Mouse (Mus musculus): ENCODE measurements around the gene Sh3gl3. TPM values are rescaled to one million over a fixed set of nuclear protein-coding genes. Genes with fewer than 3 reads are reported as not detected.
A peak's percentile ranks its signal among the peaks of the same experiment; 100 is the strongest.

Gene Sh3gl3
- polyA plus RNA-seq, 1 experiment from 2014 or later: 5.5 TPM

GRCm38 (mm10) chr7:82234898-82235290 lies 61.3 kb downstream of the Sh3gl3 start:
- DNase-seq (ENCODE audit: low spot score): no peak

GRCm38 (mm10) chr7:82235486-82235885 lies 61.8 kb downstream of the Sh3gl3 start:
- DNase-seq (ENCODE audit: low spot score): peak; percentile 40

DNA sequence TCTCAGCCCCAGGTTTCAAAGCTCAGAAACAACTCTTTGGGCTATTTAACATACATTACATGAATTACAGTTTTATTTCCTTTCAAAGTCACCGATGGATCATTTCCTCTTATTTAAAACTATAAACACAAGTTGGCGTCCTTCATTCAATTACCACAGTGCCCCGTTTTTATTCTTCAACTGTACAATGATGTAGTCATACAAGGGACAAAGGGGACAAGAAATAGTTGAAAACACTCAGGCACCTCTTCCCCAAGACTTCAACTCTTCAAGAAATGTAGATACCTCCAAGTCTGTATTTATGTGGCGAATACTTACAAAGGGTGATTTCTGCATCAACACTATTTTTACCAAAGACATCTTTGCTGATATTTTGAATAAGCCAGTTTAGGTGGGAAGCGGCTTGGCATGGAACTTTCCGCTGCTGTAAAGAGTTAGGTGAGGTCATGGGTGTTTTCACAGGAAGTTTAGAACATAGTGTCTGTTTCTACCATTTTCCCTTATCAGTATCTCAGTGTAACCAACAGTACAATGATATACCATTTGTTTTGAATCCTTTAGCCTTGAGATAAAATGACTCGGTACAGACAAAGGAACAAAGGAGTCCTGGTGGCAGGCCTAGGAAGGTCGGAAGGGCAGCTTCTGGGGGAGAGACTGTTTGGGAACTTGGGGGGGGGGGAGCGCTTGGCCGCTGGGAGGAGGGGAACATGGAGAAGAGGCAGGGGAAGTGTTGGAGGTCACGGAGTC lies 62.7 kb downstream of the Sh3gl3 start:
- no peak for DNase-seq (ENCODE audit: low spot score)

- DNase-seq (ENCODE audit: low spot score): no peak
Observed at GRCm38 (mm10) chr7:82236899-82237162, 63.2 kb downstream of the Sh3gl3 start.

- peak; percentile 72 for DNase-seq (ENCODE audit: low spot score)
Observed at GRCm38 (mm10) chr7:82240424-82241240, 67.0 kb downstream of the Sh3gl3 start.

- DNase-seq (ENCODE audit: low spot score): no peak
Observed at GRCm38 (mm10) chr7:82244701-82245100, 71.1 kb downstream of the Sh3gl3 start.

DNA sequence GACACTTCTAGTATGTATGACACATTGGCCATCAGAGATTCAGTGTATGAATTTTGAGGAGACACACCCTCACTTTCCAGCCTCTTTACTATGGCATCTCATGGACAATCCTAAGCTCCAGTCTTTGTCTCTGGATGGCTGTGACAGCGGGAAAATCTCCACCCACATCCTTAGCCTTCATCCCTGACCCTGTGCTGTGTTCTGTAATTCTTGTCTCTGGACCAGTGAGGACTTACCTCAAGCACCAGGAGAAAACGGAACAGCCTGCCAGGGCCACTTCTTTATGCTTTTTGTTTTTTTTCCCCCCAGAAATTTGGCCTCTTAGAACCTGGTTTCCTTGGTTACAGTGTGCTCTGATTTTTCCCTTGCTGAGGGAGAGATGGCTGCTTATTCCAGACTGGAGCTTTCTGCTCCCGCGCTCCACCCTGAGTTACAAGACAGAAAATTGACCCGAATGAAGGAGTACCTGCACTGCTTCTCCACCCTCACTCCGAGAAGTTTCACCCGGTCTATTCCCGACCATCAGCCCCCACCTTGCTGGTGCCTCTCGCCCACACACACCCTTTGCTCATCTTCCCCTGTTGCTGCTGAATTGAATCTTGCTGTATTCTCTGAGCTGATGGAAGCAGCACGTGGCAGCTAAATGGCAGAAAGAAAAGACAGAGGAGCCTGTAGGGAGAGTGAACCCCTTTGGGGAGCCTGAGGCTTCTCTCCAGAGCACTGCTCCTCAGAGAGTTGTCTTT lies 75.5 kb downstream of the Sh3gl3 start:
- no peak for DNase-seq (ENCODE audit: low spot score)

- no peak for DNase-seq (ENCODE audit: low spot score)
Observed at GRCm38 (mm10) chr7:82253309-82253708, 79.7 kb downstream of the Sh3gl3 start.

DNA sequence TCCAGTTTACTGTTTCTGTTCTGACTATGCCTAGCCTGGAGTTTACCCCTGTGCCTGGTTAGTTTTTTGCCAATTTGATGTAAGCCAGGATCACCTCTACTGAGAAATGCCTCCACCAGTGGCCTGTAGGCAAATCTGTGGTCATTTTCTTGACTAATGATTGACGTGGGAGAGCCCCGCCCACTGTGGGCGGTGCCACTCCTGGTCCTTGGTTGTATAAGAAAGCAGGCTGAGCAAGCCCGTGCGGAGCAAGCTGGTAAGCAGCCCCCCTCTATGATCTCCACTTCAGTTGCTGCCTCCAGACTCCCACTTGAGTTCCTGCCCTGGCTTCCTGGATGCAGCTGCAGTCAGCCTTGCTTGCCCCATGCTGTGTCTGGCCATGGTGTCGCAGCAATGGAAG lies 83.3 kb downstream of the Sh3gl3 start:
- DNase-seq (ENCODE audit: low spot score): no peak

GRCm38 (mm10) chr7:82257530-82257929 lies 83.9 kb downstream of the Sh3gl3 start:
- DNase-seq (ENCODE audit: low spot score): no peak

DNA sequence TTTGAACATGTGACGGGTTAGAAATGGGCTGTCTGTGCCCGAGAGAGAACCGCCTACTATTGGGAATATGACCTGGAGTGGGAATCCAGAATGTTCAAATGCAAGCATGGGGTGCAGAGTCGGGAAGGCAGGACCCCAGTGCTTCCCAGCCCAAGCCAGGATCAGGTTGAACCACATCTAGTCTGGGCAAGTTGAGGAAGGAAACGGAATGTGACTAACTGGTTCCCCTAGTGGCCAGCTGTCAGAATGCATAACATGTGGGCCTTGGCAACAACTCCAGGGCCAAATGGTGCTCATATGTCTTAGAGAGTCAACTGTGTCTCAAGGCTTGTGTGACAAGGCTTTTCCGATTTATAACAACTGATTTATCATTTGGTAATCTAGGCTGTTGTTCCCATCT lies 86.6 kb downstream of the Sh3gl3 start:
- DNase-seq (ENCODE audit: low spot score): peak; percentile 68

DNA sequence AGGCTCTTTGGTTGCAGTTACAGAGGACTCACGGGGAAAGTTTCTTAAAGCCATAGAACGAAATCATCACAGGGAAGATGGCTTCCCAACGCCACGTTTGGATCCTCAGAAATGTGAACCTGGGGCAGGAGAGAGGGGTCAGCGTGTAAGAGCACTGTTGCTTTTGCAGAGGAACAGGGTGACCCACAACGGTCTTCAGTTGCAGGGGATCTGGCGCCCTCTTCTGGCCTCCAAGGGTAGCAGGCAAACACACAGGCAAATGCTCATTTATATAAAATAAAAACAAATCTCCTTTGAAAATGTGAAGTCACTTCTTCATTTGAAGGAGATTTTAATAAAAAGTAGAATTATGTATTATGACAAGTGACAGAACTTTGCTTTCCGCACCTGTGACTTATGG lies 89.5 kb downstream of the Sh3gl3 start:
- DNase-seq (ENCODE audit: low spot score): peak; percentile 71

- DNase-seq (ENCODE audit: low spot score): no peak
Observed at GRCm38 (mm10) chr7:82264119-82264518, 90.5 kb downstream of the Sh3gl3 start.

GRCm38 (mm10) chr7:82265365-82265764 lies 91.7 kb downstream of the Sh3gl3 start:
- DNase-seq (ENCODE audit: low spot score): no peak

DNA sequence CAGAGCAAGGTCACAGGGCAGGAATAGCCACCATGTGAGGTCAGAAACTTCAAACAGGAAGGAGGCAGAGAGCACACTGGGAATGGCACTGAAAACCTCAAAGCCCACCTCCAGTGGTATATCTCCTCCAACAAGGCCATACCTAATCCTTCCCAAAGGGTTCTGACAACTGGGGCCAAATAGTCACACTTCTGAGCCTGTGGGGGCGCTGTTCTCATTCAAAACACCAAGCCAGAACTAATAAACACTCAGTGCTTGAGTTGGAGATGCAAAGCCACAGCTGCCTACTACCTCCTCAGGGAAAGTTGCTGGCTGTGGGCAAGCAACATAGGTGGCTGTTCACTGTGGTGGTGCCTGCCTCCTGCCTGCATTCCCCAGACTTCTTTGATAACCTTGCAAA lies 96.3 kb downstream of the Sh3gl3 start:
- peak; percentile 29 for DNase-seq (ENCODE audit: low spot score)

GRCm38 (mm10) chr7:82271742-82272141 lies 98.1 kb downstream of the Sh3gl3 start:
- DNase-seq (ENCODE audit: low spot score): no peak

DNA sequence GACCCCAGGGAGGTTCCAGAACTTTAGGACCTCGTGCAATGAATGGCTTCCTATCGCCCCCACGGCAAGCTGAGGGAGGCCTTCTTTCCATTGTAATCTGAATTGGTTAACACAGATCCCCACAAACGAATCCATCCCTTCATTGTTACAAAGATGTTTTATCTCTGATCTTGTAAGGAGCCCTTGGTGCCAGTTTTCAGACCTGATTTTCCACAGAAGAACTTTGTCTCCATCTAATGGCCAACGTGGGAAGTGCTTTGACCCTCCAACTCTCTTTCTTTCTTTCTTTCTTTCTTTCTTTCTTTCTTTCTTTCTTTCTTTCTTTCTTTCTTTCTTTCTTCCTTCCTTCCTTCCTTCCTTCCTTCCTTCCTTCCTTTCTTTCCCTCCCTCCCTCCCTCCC lies 99.2 kb downstream of the Sh3gl3 start:
- DNase-seq (ENCODE audit: low spot score): peak; percentile 39

DNA sequence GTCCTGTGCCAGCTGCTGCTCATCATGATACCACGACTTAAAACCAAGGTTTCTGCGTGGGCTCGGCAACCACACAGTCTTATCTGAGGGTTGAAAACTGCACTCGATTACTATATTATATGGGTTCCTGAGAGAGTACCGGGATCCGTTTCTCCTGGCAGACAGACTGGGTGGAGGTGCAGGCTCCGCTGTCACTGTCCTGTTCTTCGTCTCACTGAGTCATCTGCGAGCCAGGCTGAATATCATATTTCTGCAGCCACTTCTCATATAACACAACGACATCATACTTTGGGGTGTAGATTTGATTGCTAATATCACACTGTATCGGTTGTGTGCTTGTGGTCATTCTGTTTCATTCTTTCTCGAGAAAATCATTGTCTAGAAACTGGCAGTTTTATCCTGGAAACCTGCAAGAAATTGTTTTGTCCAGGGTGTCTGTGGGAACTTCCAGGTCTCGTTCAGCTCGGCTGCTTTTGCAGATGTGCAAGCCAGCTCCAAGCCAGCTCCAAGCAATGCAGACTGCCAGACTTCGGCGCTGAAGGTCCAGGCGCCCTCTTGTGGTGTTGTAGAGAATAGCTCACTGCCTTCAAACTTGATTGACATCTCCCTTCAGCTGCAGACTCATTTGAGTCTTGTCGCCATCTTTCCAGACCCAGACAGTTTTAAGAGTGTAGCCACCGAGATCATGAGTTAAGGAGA lies 100.5 kb downstream of the Sh3gl3 start:
- peak; percentile 73 for DNase-seq (ENCODE audit: low spot score)

GRCm38 (mm10) chr7:82274975-82275374 lies 101.3 kb downstream of the Sh3gl3 start:
- no peak for DNase-seq (ENCODE audit: low spot score)

DNA sequence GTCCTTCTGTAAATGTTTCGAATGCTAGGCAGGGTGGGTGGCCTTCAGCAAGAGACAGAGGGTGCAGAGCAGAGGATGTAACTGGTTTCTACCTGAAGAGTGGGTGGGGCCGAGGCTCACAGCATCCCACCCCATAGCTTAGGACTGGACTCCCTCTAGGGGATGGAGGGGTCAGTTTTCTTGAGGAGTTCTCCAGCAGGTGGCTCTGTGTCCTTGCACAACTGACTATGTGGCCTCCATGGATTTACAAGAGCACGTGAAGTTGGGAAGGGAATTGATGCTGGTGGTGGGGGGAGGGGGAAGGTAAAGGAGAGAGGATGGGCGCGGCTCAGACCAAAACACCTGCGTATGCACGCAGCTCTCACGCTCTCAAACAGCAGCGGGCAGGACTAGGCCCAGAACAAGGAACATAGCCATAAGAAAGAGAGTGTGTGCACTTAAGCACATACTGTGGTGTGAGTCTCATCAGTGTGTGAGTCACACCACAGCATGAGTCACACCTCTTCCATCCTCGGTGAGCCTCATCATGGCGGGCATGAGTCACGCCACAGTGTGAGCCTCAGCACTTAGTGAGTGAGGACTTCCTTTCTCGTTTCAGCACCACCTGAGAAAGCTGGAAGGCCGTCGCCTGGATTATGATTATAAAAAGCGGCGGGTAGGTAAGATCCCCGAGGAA lies 102.0 kb downstream of the Sh3gl3 start:
- DNase-seq (ENCODE audit: low spot score): no peak

DNA sequence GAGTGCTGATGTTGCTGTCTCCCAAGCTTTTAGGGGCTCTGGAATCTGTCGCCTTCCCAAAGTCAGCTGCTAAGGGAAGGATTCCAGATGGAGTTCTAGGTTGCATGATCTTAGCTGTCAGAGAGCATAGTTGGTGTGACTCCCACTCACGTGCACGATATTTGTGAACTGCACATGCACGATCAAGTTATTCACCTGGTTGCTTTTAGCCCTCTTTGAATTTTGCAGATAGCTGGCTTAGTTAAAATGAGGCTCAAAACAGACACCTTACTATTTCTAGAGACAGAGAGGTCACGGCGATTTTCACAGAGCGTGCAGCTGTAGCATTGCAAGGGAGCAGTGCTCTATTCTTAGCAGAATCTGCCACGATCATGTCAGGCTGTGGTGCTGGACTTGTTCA lies 108.4 kb downstream of the Sh3gl3 start:
- no peak for DNase-seq (ENCODE audit: low spot score)

Data from thymus, postnatal 0 days (tissue).